Mouse (Mus musculus): ENCODE measurements around the gene Ptgis. TPM values are rescaled to one million over a fixed set of nuclear protein-coding genes. Genes with fewer than 3 reads are reported as not detected.

The Ptgis gene
- polyA plus RNA-seq, 2 experiments: 31.2 to 37.7 TPM

DNA sequence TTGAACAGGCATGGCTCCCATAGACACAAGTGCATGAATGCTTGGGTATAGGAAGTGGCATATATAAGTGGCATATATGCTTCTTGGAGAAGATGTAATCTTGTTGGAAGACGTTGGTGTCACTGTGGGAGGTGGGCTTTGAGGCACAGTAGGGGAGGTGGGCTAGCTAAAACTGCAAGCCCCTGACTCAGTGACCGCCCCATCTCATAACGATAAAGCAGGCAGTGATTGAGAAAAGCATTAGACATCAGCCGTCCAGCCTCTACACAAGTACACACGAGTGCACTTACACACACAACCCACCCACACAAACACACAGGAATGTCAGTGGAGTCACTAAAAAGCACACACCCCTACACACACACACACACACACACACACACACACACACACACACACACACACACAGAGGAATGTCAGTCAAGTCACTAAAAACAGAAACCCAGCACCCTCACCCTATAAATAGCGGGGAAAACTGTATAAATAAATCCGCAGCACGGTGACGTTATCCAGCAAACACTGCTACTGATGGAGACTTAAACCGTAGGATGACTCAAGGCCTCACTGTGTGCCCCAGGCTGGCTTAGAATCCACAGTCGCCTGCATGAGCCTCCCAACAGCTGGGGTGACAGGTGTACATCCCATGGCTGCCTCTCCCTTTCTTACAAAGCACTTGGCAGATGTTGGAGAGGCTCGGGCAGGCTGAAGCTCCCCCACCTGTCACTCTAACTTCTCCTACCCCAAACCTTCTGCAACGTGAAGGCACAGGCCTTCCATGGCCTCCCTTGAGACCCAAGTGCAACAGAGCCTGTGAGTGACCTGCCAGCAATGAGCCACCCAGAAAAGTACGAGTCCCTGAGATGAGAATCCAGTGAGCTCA is 27.4 kb upstream of the Ptgis start:
- Histone ChIP-seq H3K4me3 (replicated peaks; ENCODE audit: low read length) (no peak overlapping the region), H3K27me3 (ENCODE audit: control insufficient read depth, insufficient read depth, low read length) (no peaks in the 10 kb centered on the region), H3K27ac (replicated peaks; ENCODE audit: low read depth, low read length) (no peak overlapping the region), H3K4me2 (replicated peaks; ENCODE audit: low read depth, low read length, severe bottlenecking) (no peak overlapping the region), H3K4me1 (ENCODE audit: control insufficient read depth, insufficient read depth, low read length) (no peaks in the 10 kb centered on the region), H3K9ac (ENCODE audit: low read depth, low read length, severe bottlenecking) (no peak overlapping the region), H3K9me3 (ENCODE audit: control insufficient read depth, low read length) (no peaks in the 10 kb centered on the region), H3K36me3 (ENCODE audit: control insufficient read depth, insufficient read depth, low read length) (no peaks in the 10 kb centered on the region)
- WGBS: 74% methylated on average over 14 of the region's 14 CpGs
- DNase-seq (ENCODE audit: low spot score): peak; percentile 49
- peak; percentile 86 for ATAC-seq (ENCODE audit: low FRiP score, low read depth)
- no peak for TF ChIP-seq POLR2A (IDR thresholded peaks at IDR 0.05; ENCODE audit: borderline replicate concordance, extremely low read depth, insufficient read depth, insufficient read length)

GRCm38 (mm10) chr2:167266231-167266630 is 25.8 kb upstream of the Ptgis start:
- H3K4me2 ChIP-seq (replicated peaks; ENCODE audit: low read depth, low read length, severe bottlenecking): no peak overlapping the region
- WGBS: 87% methylated on average over 10 of the region's 10 CpGs
- no peaks in the 10 kb centered on the region for H3K36me3 ChIP-seq (ENCODE audit: control insufficient read depth, insufficient read depth, low read length)
- no peak overlapping the region for H3K9ac ChIP-seq (ENCODE audit: low read depth, low read length, severe bottlenecking)
- no peaks in the 10 kb centered on the region for H3K27me3 ChIP-seq (ENCODE audit: control insufficient read depth, insufficient read depth, low read length)
- TF ChIP-seq POLR2A (IDR thresholded peaks at IDR 0.05; ENCODE audit: borderline replicate concordance, extremely low read depth, insufficient read depth, insufficient read length): no peak
- no peak for DNase-seq (ENCODE audit: low spot score)
- no peak overlapping the region for H3K27ac ChIP-seq (replicated peaks; ENCODE audit: low read depth, low read length)
- H3K9me3 ChIP-seq (ENCODE audit: control insufficient read depth, low read length): no peaks in the 10 kb centered on the region
- no peak overlapping the region for H3K4me3 ChIP-seq (replicated peaks; ENCODE audit: low read length)
- H3K4me1 ChIP-seq (ENCODE audit: control insufficient read depth, insufficient read depth, low read length): peaks cover 10% of the 10 kb centered on the region; the same call in 1 of the 2 replicates
- ATAC-seq (ENCODE audit: low FRiP score, low read depth): no peak

DNA sequence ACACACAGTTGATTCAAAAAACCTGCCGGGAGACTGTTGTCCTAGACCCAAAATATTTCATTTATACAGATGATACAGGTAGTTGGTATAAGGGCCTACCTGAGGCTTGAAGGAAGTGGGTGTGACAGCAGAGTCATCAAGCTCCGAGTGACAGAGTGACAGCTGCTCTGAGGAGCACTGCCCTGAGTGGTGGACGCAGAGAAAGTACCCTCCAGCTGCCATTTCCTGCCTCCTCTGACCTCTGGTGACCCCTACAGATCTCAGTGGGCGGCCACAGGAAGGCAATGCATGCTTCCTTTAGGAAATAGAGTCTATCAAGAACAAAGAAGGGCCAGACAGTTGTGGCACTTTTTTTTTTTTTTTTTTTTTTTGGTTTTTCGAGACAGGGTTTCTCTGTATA is 25.4 kb upstream of the Ptgis start:
- no peak for TF ChIP-seq POLR2A (IDR thresholded peaks at IDR 0.05; ENCODE audit: borderline replicate concordance, extremely low read depth, insufficient read depth, insufficient read length)
- peaks cover 13% of the 10 kb centered on the region for H3K4me1 ChIP-seq (ENCODE audit: control insufficient read depth, insufficient read depth, low read length)
- H3K9ac ChIP-seq (ENCODE audit: low read depth, low read length, severe bottlenecking): no peak overlapping the region
- no peaks in the 10 kb centered on the region for H3K9me3 ChIP-seq (ENCODE audit: control insufficient read depth, low read length)
- 54% methylated on average over 4 of the region's 5 CpGs for WGBS
- DNase-seq (ENCODE audit: low spot score) (no peak), ATAC-seq (ENCODE audit: low FRiP score, low read depth) (no peak)
- H3K27me3 ChIP-seq (ENCODE audit: control insufficient read depth, insufficient read depth, low read length): no peaks in the 10 kb centered on the region
- H3K4me2 ChIP-seq (replicated peaks; ENCODE audit: low read depth, low read length, severe bottlenecking): no peak overlapping the region
- H3K36me3 ChIP-seq (ENCODE audit: control insufficient read depth, insufficient read depth, low read length): no peaks in the 10 kb centered on the region
- H3K27ac ChIP-seq (replicated peaks; ENCODE audit: low read depth, low read length): no peak overlapping the region
- no peak overlapping the region for H3K4me3 ChIP-seq (replicated peaks; ENCODE audit: low read length)

DNA sequence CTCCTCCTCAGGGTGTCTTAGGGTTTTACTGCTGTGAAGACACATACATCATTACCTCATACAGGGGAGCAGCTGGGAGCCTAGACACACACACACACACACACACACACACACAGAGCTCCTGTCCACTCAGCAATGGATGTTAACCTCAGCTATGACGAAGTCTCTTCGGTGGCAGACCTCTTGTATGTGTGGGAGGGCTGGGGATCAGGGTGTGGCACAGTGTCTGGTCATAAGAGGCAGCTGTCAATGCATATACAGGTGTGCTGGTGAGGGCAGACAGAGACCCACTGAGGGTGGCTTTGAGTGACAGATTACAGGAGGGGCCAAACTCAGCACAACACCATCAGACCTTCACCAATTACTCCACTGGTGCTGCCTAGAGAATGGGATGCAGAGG is 24.6 kb upstream of the Ptgis start:
- Histone ChIP-seq H3K27ac (replicated peaks; ENCODE audit: low read depth, low read length) (no peak overlapping the region), H3K27me3 (ENCODE audit: control insufficient read depth, insufficient read depth, low read length) (no peaks in the 10 kb centered on the region), H3K4me1 (ENCODE audit: control insufficient read depth, insufficient read depth, low read length) (peaks cover 13% of the 10 kb centered on the region), H3K36me3 (ENCODE audit: control insufficient read depth, insufficient read depth, low read length) (no peaks in the 10 kb centered on the region), H3K4me2 (replicated peaks; ENCODE audit: low read depth, low read length, severe bottlenecking) (no peak overlapping the region), H3K9ac (ENCODE audit: low read depth, low read length, severe bottlenecking) (no peak overlapping the region), H3K4me3 (replicated peaks; ENCODE audit: low read length) (no peak overlapping the region), H3K9me3 (ENCODE audit: control insufficient read depth, low read length) (no peaks in the 10 kb centered on the region)
- no peak for DNase-seq (ENCODE audit: low spot score)
- WGBS: 97% methylated on average over 2 of the region's 2 CpGs
- no peak for TF ChIP-seq POLR2A (IDR thresholded peaks at IDR 0.05; ENCODE audit: borderline replicate concordance, extremely low read depth, insufficient read depth, insufficient read length)
- ATAC-seq (ENCODE audit: low FRiP score, low read depth): no peak

DNA sequence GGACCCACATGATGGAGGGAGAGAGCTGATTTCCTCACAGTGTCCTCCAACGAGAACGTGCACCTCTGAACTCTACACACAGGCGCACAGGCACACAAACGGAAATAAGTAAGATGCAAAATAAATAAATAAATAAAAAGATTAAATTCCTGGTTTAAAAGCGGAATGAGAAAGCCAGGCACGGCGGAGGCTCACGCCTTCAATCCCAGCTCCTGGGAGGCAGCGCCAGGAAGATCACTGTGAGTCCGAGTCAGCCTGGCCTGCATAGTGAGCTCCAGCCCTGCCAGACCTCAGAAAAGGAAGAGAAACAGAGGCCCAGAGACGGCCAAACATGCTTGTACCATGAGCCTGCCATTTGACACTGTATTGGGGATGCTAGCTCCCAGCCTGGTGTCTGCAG is 23.5 kb upstream of the Ptgis start:
- H3K27ac ChIP-seq (replicated peaks; ENCODE audit: low read depth, low read length): no peak overlapping the region
- WGBS: 82% methylated on average over 11 of the region's 11 CpGs
- no peak for DNase-seq (ENCODE audit: low spot score)

More for the DNA sequence above, 23.5 kb upstream of the Ptgis start:
- no peaks in the 10 kb centered on the region for H3K27me3 ChIP-seq (ENCODE audit: control insufficient read depth, insufficient read depth, low read length)
- H3K9ac ChIP-seq (ENCODE audit: low read depth, low read length, severe bottlenecking): no peak overlapping the region
- peaks cover 13% of the 10 kb centered on the region for H3K4me1 ChIP-seq (ENCODE audit: control insufficient read depth, insufficient read depth, low read length)
- H3K4me2 ChIP-seq (replicated peaks; ENCODE audit: low read depth, low read length, severe bottlenecking): no peak overlapping the region
- ATAC-seq (ENCODE audit: low FRiP score, low read depth): no peak
- TF ChIP-seq POLR2A (IDR thresholded peaks at IDR 0.05; ENCODE audit: borderline replicate concordance, extremely low read depth, insufficient read depth, insufficient read length): no peak
- no peaks in the 10 kb centered on the region for H3K9me3 ChIP-seq (ENCODE audit: control insufficient read depth, low read length)
- H3K4me3 ChIP-seq (replicated peaks; ENCODE audit: low read length): no peak overlapping the region
- no peaks in the 10 kb centered on the region for H3K36me3 ChIP-seq (ENCODE audit: control insufficient read depth, insufficient read depth, low read length)

All from limb, embryonic 14.5 days (tissue).